Mouse (Mus musculus): ENCODE data around the gene H2-Ab1.
"Not testable (repeated sequence)": the region's sequence is repeated elsewhere in the genome, so short reads cannot be mapped to it uniquely, and the experiment has no call there.

H2-Ab1 gene

GRCm38 (mm10) chr17:34257594-34258375 is at the start of gene H2-Ab1:
Gene H2-Ab1 (plus strand): TSS chr17:34257689.
- DNase-seq = peak; percentile 28 to 35

GRCm38 (mm10) chr17:34207866-34208265 is 49.6 kb upstream of the H2-Ab1 start:
- no peak for DNase-seq

DNA sequence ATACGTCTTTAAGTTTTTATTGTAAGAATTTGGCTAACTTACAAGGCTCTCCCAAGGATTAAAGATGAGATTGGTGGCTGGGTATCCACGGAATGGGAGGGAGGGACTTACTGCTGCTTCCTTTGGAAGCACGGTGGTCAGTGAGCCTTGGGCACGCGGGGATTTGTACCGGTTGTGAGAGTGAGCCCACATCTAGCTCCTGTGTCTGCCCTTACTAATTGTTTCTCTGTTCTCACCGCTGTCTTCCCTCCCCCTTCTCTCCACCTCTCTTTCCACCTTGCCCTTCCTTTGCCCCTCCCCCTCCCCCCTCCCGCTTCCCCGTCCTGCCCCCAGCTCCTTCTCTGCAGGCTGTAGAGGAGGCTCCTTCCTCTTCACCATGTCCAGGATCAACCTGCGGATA is 49.1 kb upstream of the H2-Ab1 start:
- DNase-seq = no peak

GRCm38 (mm10) chr17:34209680-34210079 is 47.8 kb upstream of the H2-Ab1 start:
- no peak for DNase-seq

DNA sequence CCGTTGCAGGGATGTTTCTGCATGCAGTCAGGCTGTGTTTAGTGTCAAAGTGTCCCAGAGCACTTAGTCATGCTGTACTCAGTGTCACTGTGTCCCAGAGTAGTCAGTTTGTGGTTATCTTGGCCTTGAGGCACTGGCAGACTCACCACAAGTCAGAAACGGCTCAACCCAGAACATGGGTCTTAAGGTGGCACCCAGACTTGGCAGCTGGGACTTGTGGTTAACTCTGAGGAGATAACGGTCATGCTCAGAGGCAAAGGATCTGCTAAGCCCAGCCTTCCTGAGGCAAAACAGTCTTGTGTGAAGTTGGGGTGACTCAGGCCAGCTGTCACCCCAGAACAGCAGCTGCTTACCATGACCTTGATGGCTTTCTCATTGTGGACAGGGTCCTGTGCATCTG is 46.9 kb upstream of the H2-Ab1 start:
- DNase-seq = no peak

- no peak for DNase-seq
These were observed 45.6 kb upstream of the H2-Ab1 start for GRCm38 (mm10) chr17:34211746-34212365.

- no peak for DNase-seq
These were observed 43.6 kb upstream of the H2-Ab1 start for GRCm38 (mm10) chr17:34213936-34214335.

- no peak for DNase-seq
These were observed 42.3 kb upstream of the H2-Ab1 start for GRCm38 (mm10) chr17:34215176-34215575.

DNA sequence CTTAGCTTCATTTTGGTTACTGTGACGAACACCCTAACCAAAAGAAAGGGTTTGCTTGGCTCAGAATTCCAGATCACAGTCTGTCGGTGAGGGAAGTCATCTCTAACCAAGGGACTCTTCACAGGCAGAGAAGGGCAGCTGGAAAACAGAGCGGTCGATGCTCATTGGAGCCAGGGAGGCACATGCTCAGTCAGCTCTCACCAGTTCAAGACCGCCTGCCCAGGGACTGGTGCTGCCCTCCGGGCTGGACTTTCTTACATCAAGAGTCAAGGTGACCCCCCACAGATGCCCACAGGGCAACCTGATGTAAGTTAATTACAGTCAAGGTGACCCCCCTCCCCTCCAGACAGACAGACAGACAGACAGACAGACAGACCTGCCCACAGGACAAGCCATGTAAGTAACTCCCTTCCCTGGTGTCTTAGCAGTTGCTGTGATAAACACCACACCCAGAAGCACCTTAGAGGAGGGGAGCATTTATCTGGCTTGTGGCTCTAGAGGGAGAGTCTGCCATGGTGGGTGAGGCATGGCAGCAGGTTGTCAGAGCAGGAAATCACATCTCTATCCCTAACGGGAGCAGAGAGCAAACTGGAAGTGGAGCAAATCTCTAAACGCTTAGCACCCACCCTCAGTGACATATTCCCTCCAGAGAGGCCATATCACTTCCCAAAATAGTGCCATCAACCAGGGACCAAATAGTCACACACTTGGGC is 40.1 kb upstream of the H2-Ab1 start:
- DNase-seq = no peak

DNA sequence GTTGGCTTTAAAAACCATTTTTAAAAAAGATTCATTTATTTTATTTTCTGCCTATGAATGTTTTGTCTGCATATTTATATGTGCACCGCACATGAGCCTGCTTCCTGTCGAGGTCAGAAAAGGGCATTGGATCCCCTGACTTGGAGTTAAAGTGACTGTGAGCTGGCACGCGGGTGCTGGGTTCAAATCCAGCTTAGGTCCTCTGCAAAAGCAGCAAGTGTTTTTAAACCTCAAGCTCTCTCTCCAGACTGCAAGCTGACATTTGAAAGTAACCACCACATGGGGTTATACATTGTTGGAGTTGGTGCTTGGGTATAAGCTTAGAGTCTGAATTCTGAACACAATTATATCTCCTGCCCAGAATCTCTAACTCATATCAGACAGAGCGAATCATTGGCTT is 39.5 kb upstream of the H2-Ab1 start:
- no peak for DNase-seq

GRCm38 (mm10) chr17:34218675-34219074 is 38.8 kb upstream of the H2-Ab1 start:
- no peak for DNase-seq

DNA sequence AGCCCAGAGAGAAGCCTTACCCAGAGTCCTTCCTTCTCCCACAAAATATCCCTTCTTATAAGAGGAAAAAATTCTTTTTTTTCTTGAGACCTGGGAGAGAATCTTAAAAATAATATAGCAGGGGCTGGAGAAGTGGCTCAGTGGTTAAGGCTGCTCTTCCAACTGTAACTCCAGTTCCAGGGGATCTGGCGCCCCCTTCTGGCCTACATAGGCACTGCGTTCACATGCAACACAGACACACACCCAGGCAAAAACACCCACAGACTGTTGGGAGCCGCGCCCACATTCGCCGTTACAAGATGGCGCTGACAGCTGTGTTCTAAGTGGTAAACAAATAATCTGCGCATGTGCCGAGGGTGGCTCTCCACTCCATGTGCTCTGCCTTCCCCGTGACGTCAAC is 38.4 kb upstream of the H2-Ab1 start:
- not testable (repeated sequence) for DNase-seq

DNA sequence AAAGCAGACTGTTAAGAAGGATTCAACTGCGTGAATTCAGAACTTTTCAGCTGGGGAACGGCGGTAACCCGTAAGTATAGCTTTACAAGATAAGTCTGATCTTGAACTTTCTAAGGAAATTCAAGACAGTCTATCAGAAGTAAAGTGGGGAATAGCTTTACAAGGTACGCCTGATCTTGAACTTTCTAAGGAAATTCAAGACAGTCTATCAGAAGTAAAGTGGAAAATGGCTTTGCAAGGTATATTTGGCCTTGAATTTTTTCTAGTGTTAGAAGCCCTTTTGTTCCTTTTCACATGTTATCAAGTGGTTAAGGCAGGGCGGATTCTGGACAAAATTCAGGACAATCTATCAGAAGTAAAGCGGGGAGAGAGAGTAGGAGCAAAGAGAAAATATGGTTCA is 37.7 kb upstream of the H2-Ab1 start:
- DNase-seq = not testable (repeated sequence)

DNA sequence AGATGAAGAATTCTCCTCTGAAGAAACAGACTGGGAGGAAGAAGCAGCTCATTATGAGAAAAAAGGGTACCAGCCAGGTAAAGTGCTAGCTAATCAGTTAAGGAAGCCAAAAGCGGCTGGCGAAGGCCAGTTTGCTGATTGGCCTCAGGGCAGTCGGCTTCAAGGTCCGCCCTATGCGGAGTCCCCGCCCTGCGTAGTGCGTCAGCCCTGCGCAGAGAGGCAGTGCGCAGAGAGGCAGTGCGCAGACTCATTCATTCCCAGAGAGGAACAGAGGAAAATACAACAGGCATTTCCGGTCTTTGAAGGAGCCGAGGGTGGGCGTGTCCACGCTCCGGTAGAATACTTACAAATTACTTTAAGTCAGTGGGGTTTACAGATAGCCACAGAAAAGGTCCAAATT is 37.1 kb upstream of the H2-Ab1 start:
- not testable (repeated sequence) for DNase-seq

- DNase-seq = no peak
These were observed 32.7 kb upstream of the H2-Ab1 start for GRCm38 (mm10) chr17:34224816-34225215.

DNA sequence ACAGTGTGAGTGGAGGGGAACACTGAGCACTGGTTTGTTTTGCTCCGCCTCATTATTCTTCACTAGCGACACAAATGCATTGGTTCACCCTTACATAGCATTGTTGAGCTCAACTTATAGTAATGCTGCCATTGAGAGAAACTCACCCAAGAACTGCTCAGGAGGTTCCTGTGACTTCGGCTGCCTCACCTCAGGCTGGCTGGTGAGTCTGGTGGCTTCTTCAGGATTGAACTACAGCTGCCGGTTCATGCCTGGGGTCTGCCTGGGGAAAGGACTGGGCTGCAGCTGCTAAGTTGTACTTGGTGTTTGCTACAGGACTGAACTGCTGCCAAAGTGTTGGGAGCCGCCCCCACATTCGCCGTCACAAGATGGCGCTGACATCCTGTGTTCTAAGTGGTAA is 32.1 kb upstream of the H2-Ab1 start:
- DNase-seq = no peak

DNA sequence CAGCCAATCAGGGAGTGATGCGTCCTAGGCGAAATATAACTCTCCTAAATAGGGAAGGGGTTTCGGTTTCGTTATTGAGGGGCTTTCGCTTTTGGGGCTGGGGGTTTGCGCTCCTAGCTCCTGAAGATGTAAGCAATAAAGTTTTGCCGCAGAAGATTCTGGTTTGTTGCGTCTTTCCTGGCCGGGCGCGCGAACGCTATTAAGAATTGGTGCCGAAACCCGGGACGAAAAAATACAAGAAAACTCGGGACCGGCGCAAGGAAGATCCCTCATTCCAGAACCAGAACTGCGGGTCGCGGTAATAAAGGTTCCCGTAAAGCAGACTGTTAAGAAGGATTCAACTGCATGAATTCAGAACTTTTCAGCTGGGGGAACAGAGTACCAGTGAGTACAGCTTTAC is 31.6 kb upstream of the H2-Ab1 start:
- not testable (repeated sequence) for DNase-seq

DNA sequence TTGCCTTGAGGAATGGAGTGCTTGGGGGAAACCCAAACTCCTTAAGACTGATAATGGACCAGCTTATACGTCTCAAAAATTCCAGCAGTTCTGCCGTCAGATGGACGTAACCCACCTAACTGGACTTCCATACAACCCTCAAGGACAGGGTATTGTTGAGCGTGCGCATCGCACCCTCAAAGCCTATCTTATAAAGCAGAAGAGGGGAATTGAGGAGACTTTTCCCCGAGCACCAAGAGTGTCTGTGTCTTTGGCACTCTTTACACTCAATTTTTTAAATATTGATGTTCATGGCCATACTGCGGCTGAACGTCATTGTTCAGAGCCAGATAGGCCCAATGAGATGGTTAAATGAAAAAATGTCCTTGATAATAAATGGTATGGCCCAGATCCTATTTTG is 26.5 kb upstream of the H2-Ab1 start:
- not testable (repeated sequence) for DNase-seq

DNA sequence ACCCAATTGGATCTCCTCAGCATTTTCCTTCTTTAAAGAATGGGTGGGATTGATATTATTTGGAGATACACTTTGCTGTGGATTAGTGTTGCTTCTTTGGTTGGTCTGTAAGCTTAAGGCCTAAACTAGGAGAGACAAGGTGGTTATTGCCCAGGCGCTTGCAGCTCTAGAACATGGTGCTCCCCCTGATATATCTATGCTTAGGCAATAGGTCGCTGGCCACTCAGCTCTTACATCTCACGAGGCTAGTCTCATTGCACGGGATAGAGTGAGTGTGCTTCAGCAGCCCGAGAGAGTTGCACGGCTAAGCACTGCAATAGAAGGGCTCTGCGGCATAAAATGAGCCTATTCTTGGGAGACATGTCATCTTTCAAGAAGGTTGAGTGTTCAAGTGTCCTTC is 25.5 kb upstream of the H2-Ab1 start:
- DNase-seq = not testable (repeated sequence)

- peak; percentile 62 for DNase-seq
These were observed 22.6 kb upstream of the H2-Ab1 start for GRCm38 (mm10) chr17:34234926-34235325.

GRCm38 (mm10) chr17:34236691-34237090 is 20.8 kb upstream of the H2-Ab1 start:
- no peak for DNase-seq

- DNase-seq = no peak
These were observed 19.7 kb upstream of the H2-Ab1 start for GRCm38 (mm10) chr17:34237741-34238140.

GRCm38 (mm10) chr17:34238706-34239105 is 18.8 kb upstream of the H2-Ab1 start, which contains the start of gene H2-Ob:
Gene H2-Ob (plus strand): TSS chr17:34238903.
- peak in 1 of 2 experiments; percentile 18 for DNase-seq

- DNase-seq = no peak
These were observed 17.9 kb upstream of the H2-Ab1 start for GRCm38 (mm10) chr17:34239601-34240041.

Measured in cerebellum, adult 18-20 months (tissue).